ENCODE assay signal across 21 mouse cellular contexts in the genomic region with DNA sequence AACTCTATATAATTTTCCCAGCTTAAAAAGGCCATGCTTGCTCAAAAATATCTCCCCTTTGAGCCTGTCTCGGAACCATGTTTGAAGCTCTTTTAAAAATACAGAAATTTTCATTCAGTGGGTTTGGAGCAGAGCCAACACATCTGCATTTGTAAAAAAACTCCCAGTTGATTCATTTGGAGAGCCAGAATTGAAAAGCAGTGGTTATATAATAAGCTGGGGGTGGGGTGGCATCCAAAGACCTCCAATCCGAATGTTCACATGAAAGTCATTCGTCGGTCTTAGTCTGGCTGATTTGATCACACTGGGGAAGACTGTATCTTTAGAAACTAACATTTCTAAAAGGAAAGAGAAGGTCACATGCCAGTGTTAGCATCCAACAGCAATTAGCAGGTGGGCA. TPM values are rescaled to one million over a fixed set of nuclear protein-coding genes. Genes with fewer than 3 reads are reported as not detected.
DNase-seq lines count a peak whose midpoint lies in the region; TF ChIP-seq lines count a peak whose summit lies in the region.
"Had no signal": no experiment of that assay in that cellular context is flagged by ENCODE, and none has a peak within 500 bp of the region (broad histone marks: within the 10 kb centered on the region; RNA-seq: fewer than 3 reads in every experiment).

No protein-coding gene starts in this region.

- DNase-seq in gastrocnemius, adult 18-20 months (ENCODE audit: low spot score), result peak; percentile 14
- no peak for DNase-seq in gastrocnemius, postnatal 10 days
- DNase-seq in left cerebral cortex, adult 2 months (ENCODE audit: extremely low spot score in 1 of 2, low spot score in 2 of 2), result no peak
- no peak for DNase-seq in left cerebral cortex, adult 8-10 months (ENCODE audit: low spot score in 2 of 2)
- peak; percentile 30 for DNase-seq in CD4-positive helper T cell, adult 2 months (ENCODE audit: low read depth, low spot score)
- peak; percentile 62 for DNase-seq in NIH3T3 (ENCODE audit: low read depth)
- DNase-seq in thymus, postnatal 0 days (ENCODE audit: low spot score), result no peak
- no peak for DNase-seq in adrenal gland, adult 18-20 months (ENCODE audit: low spot score in 2 of 2)
- DNase-seq: adrenal gland, postnatal 36 days; B cell, adult 2 months; cerebellum, adult 9-10 months; kidney, adult 9 months; kidney, postnatal 25 days; lung, adult 2 months; lung, postnatal 36 days; retina, postnatal 1 day; thymus, postnatal 14 days had no signal

- H3K27ac ChIP-seq in left cerebral cortex, adult 2 months, result 0 out of 2 replicates have a peak overlapping the region, but pooled peaks have one; percentile 5
- H3K27ac ChIP-seq: heart, embryonic 10.5 days; hindbrain, embryonic 12.5 days; liver, embryonic 12.5 days; midbrain, embryonic 10.5 days had no signal

- H3K4me3 ChIP-seq in left cerebral cortex, adult 2 months, result no peak overlapping the region
- H3K4me3 ChIP-seq: heart, embryonic 10.5 days; hindbrain, embryonic 12.5 days; liver, embryonic 12.5 days; midbrain, embryonic 10.5 days had no signal

- no peak for TF ChIP-seq CTCF in left cerebral cortex, adult 2 months (IDR thresholded peaks at IDR 0.05)

- intact Hi-C loops in left cerebral cortex, adult 2 months (cut with DNase I), result no loop called here

RNA-seq across cellular contexts. Expression of gene Utrn, which starts 8.4 kb away (rescaled TPM):
- 10 to 100 TPM; 17.6 to 20.4 TPM for total RNA-seq in gastrocnemius, adult 18-20 months (2021)
- 10 to 100 TPM; 60.0 to 71.8 TPM for total RNA-seq in gastrocnemius, postnatal 10 days (2021)
- 10 to 100 TPM; 65.4 to 69.3 TPM for total RNA-seq in left cerebral cortex, adult 2 months (2021)
- total RNA-seq in left cerebral cortex, adult 8-10 months (2022), result 10 to 100 TPM; 69.4 to 88.4 (median 77.1) TPM
- polyA plus RNA-seq in thymus, postnatal 0 days (2015; fragmentation: Nextera tagmentation; extraction: Ambion mirVana), result 54.3 and 84.8 TPM in 2 replicates
- 10 to 100 TPM; 73.1 to 79.5 TPM for total RNA-seq in adrenal gland, adult 18-20 months (2021)

Comparison
In these comparisons a context has a peak if more than half of its experiments do, and no peak if none do; other contexts are left out.
1. DNase-seq: peak in gastrocnemius, adult 18-20 months (single experiment), CD4-positive helper T cell, adult 2 months (single experiment) and NIH3T3 (single experiment); none in gastrocnemius, postnatal 10 days (single experiment), left cerebral cortex, adult 2 months (0 of 2), left cerebral cortex, adult 8-10 months (0 of 2), thymus, postnatal 0 days (single experiment) and adrenal gland, adult 18-20 months (0 of 2).